Mouse (Mus musculus): ENCODE data around the gene Samd5. TPM values are rescaled to one million over a fixed set of nuclear protein-coding genes. Genes with fewer than 3 reads are reported as not detected.

The Samd5 gene
- polyA plus RNA-seq, 1 experiment: 0.50 TPM

DNA sequence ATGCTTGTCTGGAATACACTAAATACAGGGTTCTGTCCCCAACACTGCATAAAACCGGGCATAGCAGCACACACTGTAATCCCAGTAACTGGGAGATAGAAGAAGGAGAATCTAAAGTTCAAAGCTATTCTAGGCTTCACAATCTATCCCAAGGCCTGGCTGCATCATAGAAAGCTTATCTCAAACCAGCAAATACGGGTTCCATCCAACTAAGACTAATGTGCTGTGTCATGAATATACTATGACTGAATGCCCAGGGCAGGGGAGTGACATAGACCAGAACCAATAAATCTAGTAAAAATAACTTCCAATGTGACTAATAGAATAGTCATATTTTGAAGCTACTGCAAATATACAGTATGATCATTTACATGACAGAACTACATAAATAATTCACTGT is 35.0 kb downstream of the Samd5 start:
- 0 out of 2 replicates have a peak, but pooled peaks cover 2% of the 10 kb centered on the region for H3K4me1 ChIP-seq (ENCODE audit: control insufficient read depth, insufficient read depth, low read length)
- no peak for DNase-seq

GRCm38 (mm10) chr10:9625356-9625755 is 49.7 kb downstream of the Samd5 start:
- no peaks in the 10 kb centered on the region for H3K4me1 ChIP-seq (ENCODE audit: control insufficient read depth, insufficient read depth, low read length)
- H3K4me3 ChIP-seq (ENCODE audit: insufficient read depth, low read depth, low read length): no peak overlapping the region
- no peaks in the 10 kb centered on the region for H3K36me3 ChIP-seq (ENCODE audit: control insufficient read depth, insufficient read depth, low read length)
- WGBS: 87% methylated on average over 1 of the region's 1 CpGs
- no peak for TF ChIP-seq CTCF (conservative IDR thresholded peaks at IDR 0.05; ENCODE audit: insufficient read depth, insufficient read length, low read depth, low read length)
- TF ChIP-seq POLR2A (IDR thresholded peaks at IDR 0.05; ENCODE audit: low read depth, low read length): no peak
- H3K27me3 ChIP-seq (replicated peaks; ENCODE audit: control insufficient read depth, insufficient read depth, low read length): no peaks in the 10 kb centered on the region
- no peak for DNase-seq
- H3K27ac ChIP-seq (ENCODE audit: insufficient read depth, low read depth, low read length): no peak overlapping the region

More for the DNA sequence above, 35.0 kb downstream of the Samd5 start:
- H3K27me3 ChIP-seq (replicated peaks; ENCODE audit: control insufficient read depth, insufficient read depth, low read length): no peaks in the 10 kb centered on the region
- H3K36me3 ChIP-seq (ENCODE audit: control insufficient read depth, insufficient read depth, low read length): no peaks in the 10 kb centered on the region
- no peak overlapping the region for H3K27ac ChIP-seq (ENCODE audit: insufficient read depth, low read depth, low read length)
- TF ChIP-seq POLR2A (IDR thresholded peaks at IDR 0.05; ENCODE audit: low read depth, low read length): no peak
- TF ChIP-seq CTCF (conservative IDR thresholded peaks at IDR 0.05; ENCODE audit: insufficient read depth, insufficient read length, low read depth, low read length): no peak
- H3K4me3 ChIP-seq (ENCODE audit: insufficient read depth, low read depth, low read length): no peak overlapping the region
- 79% methylated on average over 2 of the region's 2 CpGs for WGBS

DNA sequence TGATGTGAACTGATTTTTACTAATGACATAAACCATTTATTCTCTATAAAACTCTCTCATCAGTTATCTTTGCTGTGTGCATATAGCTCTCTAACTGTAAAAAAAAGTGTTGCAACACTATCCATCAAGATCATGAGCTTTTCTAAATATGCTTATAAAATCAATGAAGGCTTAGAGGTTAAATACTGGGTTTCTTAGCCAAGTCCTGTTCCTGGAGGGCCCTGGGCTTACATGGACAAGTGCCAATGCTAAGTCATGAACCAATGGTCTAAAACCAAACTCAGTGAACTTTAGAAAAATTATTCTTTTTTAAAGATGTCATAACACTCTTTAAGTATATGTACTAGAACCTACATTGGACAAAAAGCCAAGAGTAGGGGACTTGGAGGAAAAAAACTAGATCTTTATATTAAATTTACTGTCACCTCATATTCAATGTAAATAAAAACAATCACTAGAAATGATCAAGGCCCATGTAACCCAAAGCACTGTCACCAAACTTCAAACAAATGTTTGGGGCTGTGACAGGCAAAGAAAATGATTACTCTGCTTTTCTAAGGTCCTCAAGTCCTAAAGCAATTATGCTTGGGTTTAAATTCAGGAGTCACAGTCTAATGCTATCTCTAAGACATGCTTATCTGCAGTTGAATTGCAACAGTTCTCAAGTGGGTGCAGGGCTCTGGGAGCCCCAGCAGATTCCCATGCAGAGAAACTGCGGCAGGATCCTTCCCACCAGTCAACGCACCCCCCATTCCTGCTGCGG is 52.9 kb downstream of the Samd5 start:
- Histone ChIP-seq H3K4me3 (ENCODE audit: insufficient read depth, low read depth, low read length) (no peak overlapping the region), H3K27me3 (replicated peaks; ENCODE audit: control insufficient read depth, insufficient read depth, low read length) (no peaks in the 10 kb centered on the region), H3K4me1 (ENCODE audit: control insufficient read depth, insufficient read depth, low read length) (no peaks in the 10 kb centered on the region), H3K27ac (ENCODE audit: insufficient read depth, low read depth, low read length) (no peak overlapping the region), H3K36me3 (ENCODE audit: control insufficient read depth, insufficient read depth, low read length) (no peaks in the 10 kb centered on the region)
- WGBS: 95% methylated on average over 3 of the region's 3 CpGs
- TF ChIP-seq CTCF (conservative IDR thresholded peaks at IDR 0.05; ENCODE audit: insufficient read depth, insufficient read length, low read depth, low read length) (no peak), POLR2A (IDR thresholded peaks at IDR 0.05; ENCODE audit: low read depth, low read length) (no peak)
- no peak for DNase-seq

- TF ChIP-seq POLR2A (IDR thresholded peaks at IDR 0.05; ENCODE audit: low read depth, low read length): no peak
- no peak for TF ChIP-seq CTCF (conservative IDR thresholded peaks at IDR 0.05; ENCODE audit: insufficient read depth, insufficient read length, low read depth, low read length)
- no peaks in the 10 kb centered on the region for H3K27me3 ChIP-seq (replicated peaks; ENCODE audit: control insufficient read depth, insufficient read depth, low read length)
- 43% methylated on average over 1 of the region's 1 CpGs for WGBS
These were observed 54.0 kb downstream of the Samd5 start for GRCm38 (mm10) chr10:9621055-9621454.

GRCm38 (mm10) chr10:9615009-9615408 is 60.0 kb downstream of the Samd5 start:
- H3K27me3 ChIP-seq (replicated peaks; ENCODE audit: control insufficient read depth, insufficient read depth, low read length): no peaks in the 10 kb centered on the region
- no peak overlapping the region for H3K4me3 ChIP-seq (ENCODE audit: insufficient read depth, low read depth, low read length)
- H3K27ac ChIP-seq (ENCODE audit: insufficient read depth, low read depth, low read length): no peak overlapping the region
- no peak for TF ChIP-seq CTCF (conservative IDR thresholded peaks at IDR 0.05; ENCODE audit: insufficient read depth, insufficient read length, low read depth, low read length)
- no peak for TF ChIP-seq POLR2A (IDR thresholded peaks at IDR 0.05; ENCODE audit: low read depth, low read length)
- H3K4me1 ChIP-seq (ENCODE audit: control insufficient read depth, insufficient read depth, low read length): no peaks in the 10 kb centered on the region
- no peaks in the 10 kb centered on the region for H3K36me3 ChIP-seq (ENCODE audit: control insufficient read depth, insufficient read depth, low read length)
- no peak for DNase-seq

More at GRCm38 (mm10) chr10:9621055-9621454, 54.0 kb downstream of the Samd5 start:
- Histone ChIP-seq H3K4me1 (ENCODE audit: control insufficient read depth, insufficient read depth, low read length) (no peaks in the 10 kb centered on the region), H3K4me3 (ENCODE audit: insufficient read depth, low read depth, low read length) (no peak overlapping the region), H3K27ac (ENCODE audit: insufficient read depth, low read depth, low read length) (no peak overlapping the region), H3K36me3 (ENCODE audit: control insufficient read depth, insufficient read depth, low read length) (no peaks in the 10 kb centered on the region)
- no peak for DNase-seq

- Histone ChIP-seq H3K27ac (ENCODE audit: insufficient read depth, low read depth, low read length) (no peak overlapping the region), H3K36me3 (ENCODE audit: control insufficient read depth, insufficient read depth, low read length) (no peaks in the 10 kb centered on the region), H3K4me3 (ENCODE audit: insufficient read depth, low read depth, low read length) (no peak overlapping the region), H3K4me1 (ENCODE audit: control insufficient read depth, insufficient read depth, low read length) (no peaks in the 10 kb centered on the region), H3K27me3 (replicated peaks; ENCODE audit: control insufficient read depth, insufficient read depth, low read length) (no peaks in the 10 kb centered on the region)
- DNase-seq: no peak
- 79% methylated on average over 4 of the region's 4 CpGs for WGBS
- no peak for TF ChIP-seq CTCF (conservative IDR thresholded peaks at IDR 0.05; ENCODE audit: insufficient read depth, insufficient read length, low read depth, low read length)
- no peak for TF ChIP-seq POLR2A (IDR thresholded peaks at IDR 0.05; ENCODE audit: low read depth, low read length)
These were observed 66.2 kb downstream of the Samd5 start for GRCm38 (mm10) chr10:9608854-9609253.

- no peaks in the 10 kb centered on the region for H3K4me1 ChIP-seq (ENCODE audit: control insufficient read depth, insufficient read depth, low read length)
- TF ChIP-seq POLR2A (IDR thresholded peaks at IDR 0.05; ENCODE audit: low read depth, low read length): no peak
- TF ChIP-seq CTCF (conservative IDR thresholded peaks at IDR 0.05; ENCODE audit: insufficient read depth, insufficient read length, low read depth, low read length): no peak
- H3K27ac ChIP-seq (ENCODE audit: insufficient read depth, low read depth, low read length): no peak overlapping the region
- H3K27me3 ChIP-seq (replicated peaks; ENCODE audit: control insufficient read depth, insufficient read depth, low read length): no peaks in the 10 kb centered on the region
- no peak overlapping the region for H3K4me3 ChIP-seq (ENCODE audit: insufficient read depth, low read depth, low read length)
- H3K36me3 ChIP-seq (ENCODE audit: control insufficient read depth, insufficient read depth, low read length): no peaks in the 10 kb centered on the region
- DNase-seq: no peak
- 92% methylated on average over 2 of the region's 2 CpGs for WGBS
These were observed 67.9 kb downstream of the Samd5 start for GRCm38 (mm10) chr10:9607155-9607554.

All from kidney, adult 2 months (tissue).